Mouse (Mus musculus): ENCODE data around the gene Mup7. TPM values are rescaled to one million over a fixed set of nuclear protein-coding genes. Genes with fewer than 3 reads are reported as not detected.
"Not testable (repeated sequence)": the region's sequence is repeated elsewhere in the genome, so short reads cannot be mapped to it uniquely, and the experiment has no call there.

Gene Mup7
- not detected in 2 replicates for total RNA-seq (2015; ENCODE audit: low replicate concordance)
- total RNA-seq (2017; ENCODE audit: low replicate concordance), result 0.34 TPM in 1 of 2 replicates, not detected in the other

GRCm38 (mm10) chr4:60070375-60070774, at the start of gene Mup7:
TSS of gene Mup7 (minus strand) at chr4:60070475.
- not testable (repeated sequence) for ATAC-seq (replicated peaks; ENCODE audit: low FRiP score, poor library complexity, severe bottlenecking)

- ATAC-seq (replicated peaks; ENCODE audit: low FRiP score, poor library complexity, severe bottlenecking), result not testable (repeated sequence)
These were observed 9.6 kb upstream of the Mup7 start for GRCm38 (mm10) chr4:60079865-60080264.

- not testable (repeated sequence) for ATAC-seq (replicated peaks; ENCODE audit: low FRiP score, poor library complexity, severe bottlenecking)
These were observed 40.8 kb downstream of the Mup7 start for GRCm38 (mm10) chr4:60029334-60030111.

- ATAC-seq (replicated peaks; ENCODE audit: low FRiP score, poor library complexity, severe bottlenecking), result not testable (repeated sequence)
These were observed 50.1 kb downstream of the Mup7 start for GRCm38 (mm10) chr4:60020141-60020540.

Other genes starting within 250 kb of the Mup7 start
- gene Slc46a2, start 155.4 kb downstream of the Mup7 start, total RNA-seq (2015; ENCODE audit: low replicate concordance), result not detected in 2 replicates
- gene Slc46a2, start 155.4 kb downstream of the Mup7 start, total RNA-seq (2017; ENCODE audit: low replicate concordance), result not detected in 2 replicates
- gene Mup4, start 109.8 kb downstream of the Mup7 start, total RNA-seq (2015; ENCODE audit: low replicate concordance), result not detected in 2 replicates
- gene Mup4, start 109.8 kb downstream of the Mup7 start, total RNA-seq (2017; ENCODE audit: low replicate concordance), result not detected in 2 replicates
- not detected in 2 replicates for gene Mup6, start 106.2 kb downstream of the Mup7 start, total RNA-seq (2015; ENCODE audit: low replicate concordance)
- not detected in 2 replicates for gene Mup6, start 106.2 kb downstream of the Mup7 start, total RNA-seq (2017; ENCODE audit: low replicate concordance)
- gene Mup2, start 83.8 kb upstream of the Mup7 start, total RNA-seq (2015; ENCODE audit: low replicate concordance), result not detected in 2 replicates
- gene Mup2, start 83.8 kb upstream of the Mup7 start, total RNA-seq (2017; ENCODE audit: low replicate concordance), result not detected in 2 replicates
- gene Mup8, start 152.1 kb upstream of the Mup7 start, total RNA-seq (2015; ENCODE audit: low replicate concordance), result not detected in 2 replicates
- not detected in 2 replicates for gene Mup8, start 152.1 kb upstream of the Mup7 start, total RNA-seq (2017; ENCODE audit: low replicate concordance)

Data from erythroblast, adult 5-6 weeks (primary cell).